Mouse (Mus musculus) adrenal gland, postnatal 25 days (tissue): ENCODE data around the gene Sdk1. TPM values are rescaled to one million over a fixed set of nuclear protein-coding genes. Genes with fewer than 3 reads are reported as not detected.

Experiments
- DNase-seq: peaks from one replicate; pipeline ENCODE4 v3.0.0; 2021; ENCODE audit warnings: mixed read lengths
- total RNA-seq: library from RNA; stranded (reverse); gene quantifications from 2 replicates; pipeline ENCODE4 v1.2.3, GENCODE M21; 2021

Sdk1 gene
- total RNA-seq, 1 experiment from 2014 or later = 18.3 TPM

DNA sequence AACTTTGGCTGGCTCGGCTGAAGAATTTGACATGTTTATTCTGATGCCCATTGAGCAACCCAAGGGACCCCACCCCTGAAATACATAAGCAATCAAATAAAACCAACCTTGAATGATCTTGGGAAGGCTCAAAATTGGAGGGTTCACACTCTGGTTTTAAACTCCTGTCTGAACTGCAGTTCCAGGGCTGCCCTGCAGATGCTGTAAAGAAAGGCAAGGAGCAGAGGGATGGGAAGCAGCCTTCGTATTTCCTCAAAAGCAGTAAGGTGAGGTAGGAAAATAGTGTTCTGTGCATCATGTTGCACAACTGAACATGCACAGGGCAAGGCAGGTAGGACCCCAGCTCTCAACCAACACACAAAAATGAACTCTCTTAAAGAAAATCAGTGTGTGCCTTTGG is 222.1 kb downstream of the Sdk1 start:
- DNase-seq = no peak

DNA sequence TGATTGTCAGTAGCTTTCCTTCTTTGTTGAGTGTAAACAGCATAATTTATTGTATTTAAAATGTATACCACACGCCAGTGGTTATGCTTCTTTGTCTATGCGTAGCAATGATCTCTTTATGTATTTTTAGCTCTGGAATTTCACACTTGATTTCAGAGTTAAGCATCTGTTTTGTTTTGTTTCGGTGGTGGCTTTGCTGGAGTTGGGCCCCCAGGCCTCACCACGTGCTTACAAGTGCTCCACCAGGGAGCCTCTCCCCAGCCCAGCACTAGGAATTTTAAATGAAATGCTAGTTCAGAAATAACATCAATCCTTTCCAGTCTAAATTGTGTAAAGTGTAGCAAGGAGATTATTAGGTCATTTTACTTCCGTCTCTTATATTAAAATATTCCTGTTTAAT is 227.5 kb downstream of the Sdk1 start:
- no peak for DNase-seq

DNA sequence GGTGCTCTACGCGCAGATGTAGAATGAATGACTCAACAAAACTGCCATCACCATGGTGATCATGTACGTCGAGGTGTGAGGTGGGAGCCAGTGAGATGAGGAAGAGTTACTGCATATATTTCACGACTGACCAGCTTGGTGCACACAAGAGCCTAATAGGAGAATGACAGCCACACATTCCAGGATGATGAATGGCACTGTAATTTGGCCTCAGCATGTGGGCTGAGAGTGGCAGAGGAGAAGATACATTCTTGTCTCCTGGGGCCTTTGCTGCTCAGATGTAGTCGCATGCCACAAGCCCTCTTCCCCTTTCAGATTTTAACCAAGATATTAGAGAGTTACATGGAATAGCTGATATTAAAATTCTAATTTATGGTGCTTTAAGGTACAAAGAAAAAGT is 264.0 kb downstream of the Sdk1 start:
- DNase-seq = no peak

DNA sequence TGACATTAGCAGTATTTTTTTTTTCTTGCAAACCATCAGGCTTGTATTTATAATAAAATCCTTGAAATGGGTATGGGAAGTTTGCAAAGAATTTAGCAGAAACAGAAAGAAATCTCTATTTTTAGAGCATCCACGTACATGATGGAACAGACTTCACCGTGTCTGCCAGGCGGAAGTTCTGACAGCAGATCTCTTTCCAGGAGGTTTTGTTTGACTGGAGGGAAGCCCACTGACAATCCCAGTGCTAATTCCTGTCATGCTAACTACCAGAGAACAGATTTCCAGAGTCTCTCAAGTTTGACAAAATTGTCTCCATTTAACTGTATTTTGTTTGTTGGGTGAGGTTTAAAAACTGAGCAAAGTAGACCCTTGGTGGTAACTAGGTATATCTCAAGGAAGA is 265.1 kb downstream of the Sdk1 start:
- DNase-seq = no peak

DNA sequence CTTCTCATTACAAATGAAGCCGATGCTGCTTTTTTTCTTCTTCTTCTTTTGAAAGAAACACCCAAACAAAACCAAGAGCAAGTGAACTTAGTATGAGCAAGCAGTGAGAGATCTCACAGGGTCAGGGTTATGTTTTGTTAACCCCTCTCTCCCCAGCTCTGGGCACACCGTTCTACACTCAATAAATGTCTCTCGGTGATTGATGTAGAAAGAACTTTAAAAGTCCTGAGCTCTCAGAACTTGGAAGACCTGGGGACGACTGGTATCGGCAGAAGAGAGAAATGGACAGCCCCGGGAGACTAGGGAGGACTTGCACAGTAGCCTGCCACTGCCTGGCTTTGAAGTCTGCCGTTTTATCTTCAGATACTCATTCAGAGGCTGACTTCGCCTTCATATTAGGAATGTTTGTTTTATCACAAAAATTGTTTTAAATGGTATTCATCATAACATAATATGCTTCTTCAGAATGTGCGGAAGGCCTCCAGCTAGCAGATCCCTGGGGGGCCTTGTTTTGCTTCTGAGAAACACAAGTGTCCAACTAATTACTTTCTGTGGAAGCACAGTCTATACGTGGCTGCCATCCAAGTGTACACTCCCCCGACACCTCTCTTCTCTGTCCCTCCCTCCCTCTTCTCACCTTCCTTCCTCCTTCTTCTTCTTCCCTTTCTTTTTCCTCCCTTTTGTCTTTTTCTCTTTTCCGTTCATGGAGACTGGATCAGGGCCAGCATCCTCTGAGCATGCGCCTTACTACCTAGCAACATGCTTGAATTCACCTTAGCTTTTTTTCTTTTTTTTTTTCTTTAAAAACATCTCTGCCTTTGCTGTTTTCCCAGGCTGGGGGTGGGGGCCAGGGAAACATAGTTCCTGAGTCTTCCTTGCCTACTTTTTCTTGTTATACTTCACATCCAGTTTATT is 283.8 kb downstream of the Sdk1 start:
- peak; percentile 10 for DNase-seq

DNA sequence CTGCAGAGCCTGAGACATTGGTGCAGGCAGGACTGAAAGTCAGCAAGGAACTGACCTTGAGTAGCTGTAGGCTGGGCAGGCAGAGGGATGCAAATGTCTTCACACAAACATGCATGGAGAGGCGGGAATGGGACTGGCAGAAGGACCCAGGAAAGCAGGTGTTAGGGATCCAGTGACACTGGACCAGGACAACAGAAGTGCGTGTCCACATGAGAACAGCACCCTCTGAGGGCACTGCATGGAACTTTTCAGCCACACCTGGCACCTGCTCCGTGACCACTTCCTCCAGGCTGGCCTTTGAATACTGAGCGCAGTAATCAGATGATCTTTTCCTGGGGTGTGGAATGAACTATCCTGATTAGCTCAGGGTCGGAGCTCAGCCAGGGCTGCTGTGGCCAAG is 298.9 kb downstream of the Sdk1 start:
- DNase-seq = no peak

DNA sequence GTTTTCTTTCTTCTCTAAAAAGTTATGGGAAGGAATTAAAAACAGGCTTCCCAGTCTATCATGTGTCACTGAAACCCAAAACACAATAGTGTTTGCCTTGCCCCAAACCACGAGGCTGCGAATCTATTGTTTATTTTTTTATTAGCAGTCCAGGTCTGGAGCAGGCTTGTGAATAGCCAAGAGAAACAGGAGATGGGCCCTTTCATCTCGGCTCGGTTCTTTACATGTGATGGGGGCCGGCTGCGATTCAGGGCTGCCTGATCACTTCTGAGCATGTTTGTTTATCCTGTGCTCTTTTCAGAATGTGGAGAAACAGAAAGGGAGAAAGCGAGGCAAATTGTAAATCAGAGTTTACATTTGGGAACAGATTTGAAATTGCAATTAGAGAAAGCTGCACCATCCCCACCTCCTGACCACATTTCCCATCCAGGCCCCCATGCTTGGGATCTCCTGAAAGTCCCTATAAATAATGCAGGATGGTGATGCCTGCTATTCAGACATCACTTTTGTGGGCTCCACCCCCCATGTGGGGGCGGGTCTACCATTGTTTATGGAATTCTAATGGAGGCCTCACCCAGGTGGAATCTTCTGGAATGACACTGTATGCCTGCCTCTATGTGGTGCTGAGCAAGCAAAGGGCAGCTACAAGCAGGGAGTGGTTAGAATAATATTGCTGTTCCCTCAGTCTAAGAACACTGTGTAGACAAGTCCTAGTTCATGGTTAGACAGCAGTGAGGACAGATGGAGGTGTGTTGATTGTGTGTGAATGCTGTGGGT is 301.8 kb downstream of the Sdk1 start:
- DNase-seq = no peak

DNA sequence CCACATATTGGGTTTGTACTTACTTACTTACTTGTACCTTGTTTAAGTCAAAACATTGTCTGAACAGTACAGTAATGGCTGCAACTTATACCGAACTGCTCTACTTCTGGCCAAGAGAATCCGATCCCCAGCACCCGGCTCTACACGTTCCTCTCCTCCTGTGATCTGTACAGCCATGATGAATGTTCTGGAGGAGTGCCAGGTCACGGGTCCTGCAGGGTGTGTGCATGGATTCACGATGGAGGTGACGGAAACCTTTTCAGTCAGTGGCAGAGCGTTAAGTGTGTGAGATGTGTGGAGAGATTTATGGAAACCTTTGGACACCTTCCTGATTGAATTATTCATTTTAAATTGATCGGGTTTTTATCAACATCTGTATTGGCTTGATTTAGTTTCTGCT is 312.2 kb downstream of the Sdk1 start:
- DNase-seq = peak; percentile 7

DNA sequence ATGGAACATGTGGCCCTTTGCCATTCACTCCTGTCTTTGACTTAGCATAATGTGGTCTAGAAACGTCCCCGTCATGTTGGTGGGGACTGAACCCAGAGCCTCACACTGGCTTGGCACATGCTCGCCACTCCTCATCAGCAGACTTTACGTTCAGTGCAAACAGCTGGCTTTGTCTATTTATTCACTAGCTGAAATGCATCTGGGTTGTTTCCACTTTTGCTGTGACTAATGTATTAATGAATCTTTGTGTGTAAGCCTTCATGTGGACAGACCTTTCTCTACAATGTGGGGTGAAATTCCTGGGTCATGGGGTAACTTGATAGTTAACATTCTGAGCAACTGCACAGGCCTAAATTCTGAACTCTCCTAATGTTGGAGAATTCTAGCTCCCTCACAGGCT is 317.4 kb downstream of the Sdk1 start:
- no peak for DNase-seq

DNA sequence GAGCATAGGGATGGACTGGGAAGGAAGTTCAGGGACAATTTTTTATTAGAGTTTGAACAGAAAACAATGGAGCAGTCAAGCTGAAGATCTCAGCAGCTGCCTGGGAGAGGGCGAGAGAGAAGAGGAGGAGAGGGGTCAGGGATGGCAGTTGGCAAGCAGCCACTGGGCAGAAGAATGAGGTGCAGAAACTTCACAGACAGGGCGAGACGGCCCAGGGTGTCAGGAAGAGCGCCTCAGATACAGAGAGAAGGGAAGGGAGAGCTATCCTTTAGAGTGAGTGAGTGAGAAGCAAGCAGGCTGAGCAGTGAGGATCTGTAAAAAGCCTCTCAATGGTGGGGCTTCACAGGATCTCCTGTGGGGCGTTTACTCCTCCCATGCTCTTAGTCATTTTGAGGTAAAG is 319.0 kb downstream of the Sdk1 start:
- DNase-seq = peak; percentile 16

DNA sequence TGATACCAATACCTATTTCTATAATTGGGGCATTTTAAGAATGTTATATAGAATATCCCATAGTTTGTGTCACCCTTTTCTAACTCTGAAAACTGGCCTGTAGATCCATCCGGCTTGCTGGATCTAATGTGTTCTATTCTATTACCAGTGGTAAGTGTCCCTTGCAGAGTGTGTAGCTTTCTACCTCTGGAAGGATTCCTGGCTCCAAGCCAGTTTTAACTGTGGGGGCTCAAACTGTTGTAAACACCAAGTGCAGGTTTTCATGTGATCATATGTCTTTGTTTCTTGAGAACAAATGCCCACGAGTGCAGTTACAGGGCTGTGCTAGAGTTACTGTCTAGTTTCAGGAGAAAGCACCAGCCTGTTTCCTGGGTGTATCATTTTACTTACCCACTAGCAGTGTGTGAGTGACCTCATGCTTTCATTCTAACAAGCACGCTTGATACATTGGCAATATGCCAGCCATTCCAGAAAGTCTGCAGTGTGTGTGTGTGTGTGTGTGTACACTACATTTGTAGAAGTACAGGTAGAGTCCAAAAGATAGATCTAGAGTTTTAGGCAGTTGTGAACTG is 320.8 kb downstream of the Sdk1 start:
- DNase-seq = no peak

DNA sequence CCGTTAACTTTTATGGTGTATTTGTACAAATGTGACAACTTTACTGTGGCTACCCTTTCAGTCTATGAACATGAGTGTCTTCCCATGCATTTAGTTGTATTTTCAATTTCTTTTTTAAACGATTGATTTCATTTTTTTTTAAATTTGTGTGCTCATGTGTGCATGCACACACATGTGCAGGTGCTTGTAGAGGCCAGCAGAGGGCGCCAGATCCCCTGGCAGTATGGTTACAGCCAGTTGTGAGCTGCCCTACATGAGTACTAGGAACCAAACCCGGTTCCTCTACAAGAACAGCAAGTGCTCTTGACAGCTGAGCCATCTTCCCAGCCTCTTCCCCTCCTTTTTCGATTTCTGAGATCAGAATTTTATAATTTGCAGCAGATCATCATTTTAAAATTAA is 322.9 kb downstream of the Sdk1 start:
- no peak for DNase-seq

DNA sequence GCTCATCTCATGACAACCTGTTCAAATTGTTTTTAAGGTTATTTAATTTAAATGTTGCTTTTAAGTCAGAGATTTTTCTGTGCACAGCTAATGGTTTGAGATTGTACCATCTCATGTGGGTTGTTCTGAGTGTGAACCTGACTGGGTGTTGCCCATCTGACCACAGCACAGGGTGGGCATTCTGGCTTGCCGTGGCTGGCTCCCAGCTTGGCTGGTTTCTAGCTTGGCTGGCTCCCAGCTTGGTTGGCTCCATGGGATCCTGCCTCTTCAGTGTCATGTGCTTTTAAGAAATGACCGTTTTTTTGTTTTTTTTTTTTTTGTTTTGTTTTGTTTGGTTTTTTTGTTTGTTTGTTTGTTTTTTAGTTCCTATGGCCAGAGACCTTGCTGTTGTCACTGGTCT is 326.8 kb downstream of the Sdk1 start:
- no peak for DNase-seq

DNA sequence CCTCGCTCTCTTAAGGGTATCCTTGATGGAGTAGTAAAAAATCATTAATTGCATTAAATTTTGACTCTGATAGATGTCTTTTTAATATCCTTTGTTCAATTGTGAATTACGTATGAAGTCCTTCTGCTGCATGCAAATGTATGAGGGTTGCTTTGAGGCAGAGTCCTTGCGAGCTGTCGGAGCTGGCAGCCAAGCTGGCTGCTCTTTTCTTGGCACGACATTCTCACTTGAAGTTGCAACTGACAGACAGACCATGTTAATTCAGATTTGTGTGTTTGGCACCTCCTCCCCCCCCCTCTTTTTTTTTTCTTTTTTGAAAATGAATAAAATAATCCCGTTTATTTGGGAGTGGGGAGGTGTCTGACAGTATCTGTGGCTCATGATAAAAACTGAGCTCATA is 329.2 kb downstream of the Sdk1 start:
- no peak for DNase-seq

DNA sequence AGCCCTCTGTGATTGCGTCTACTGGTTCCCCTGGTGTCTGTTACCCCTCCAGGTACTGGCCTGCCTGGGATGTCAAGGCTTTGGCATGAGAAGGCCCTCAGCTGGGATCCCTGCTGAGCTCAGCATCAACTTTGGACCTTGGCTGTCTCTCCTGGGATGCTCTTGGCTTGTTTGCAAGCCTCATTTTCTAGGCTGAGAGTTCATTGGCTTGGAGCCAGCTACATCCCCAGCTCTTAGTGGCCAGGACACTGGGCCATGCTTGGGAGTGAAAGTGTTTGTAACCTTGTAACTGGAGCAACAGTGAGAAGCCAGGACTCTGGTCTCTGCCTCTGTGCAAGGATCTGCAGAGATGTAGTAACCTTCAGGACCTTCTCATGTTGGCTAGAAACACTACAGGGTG is 333.0 kb downstream of the Sdk1 start:
- DNase-seq = peak; percentile 16

DNA sequence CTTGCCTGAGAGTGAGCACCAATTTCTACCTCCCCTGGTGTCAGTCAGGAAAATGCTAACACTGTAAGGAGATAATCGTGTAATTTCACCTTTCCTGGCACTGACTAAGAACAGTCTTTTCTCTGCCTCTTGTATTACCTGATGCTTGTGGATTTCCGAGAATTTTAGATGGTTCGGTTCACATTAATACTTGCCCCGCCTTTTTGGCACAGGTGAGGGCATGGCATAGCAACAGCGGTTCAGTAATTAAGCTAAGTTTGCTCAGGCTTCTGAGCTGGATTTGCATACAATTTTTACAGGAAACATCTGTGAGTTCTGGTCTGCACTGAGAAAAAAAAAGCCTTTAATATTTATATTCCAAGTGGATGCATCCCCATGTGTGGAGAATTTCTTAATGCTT is 350.0 kb downstream of the Sdk1 start:
- no peak for DNase-seq

DNA sequence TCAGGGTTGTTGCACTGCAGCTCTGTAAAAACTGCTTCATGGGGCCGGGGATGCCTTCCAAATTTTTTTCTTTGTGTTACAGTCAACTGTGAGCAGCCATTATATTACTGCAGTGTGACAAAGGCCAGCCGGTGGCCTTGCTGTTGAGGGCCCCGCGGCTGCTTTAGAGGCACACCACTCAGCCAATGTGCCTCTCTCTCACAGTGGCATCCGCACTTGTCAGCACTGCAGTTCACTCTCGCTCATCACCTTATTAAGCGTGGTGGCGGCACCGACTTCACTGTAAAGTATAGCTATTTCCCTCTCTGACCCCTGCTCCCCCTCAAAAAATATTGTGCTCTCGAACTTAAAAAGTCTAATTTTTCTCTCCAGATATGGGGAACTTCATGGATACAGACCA is 371.4 kb downstream of the Sdk1 start:
- DNase-seq = no peak

DNA sequence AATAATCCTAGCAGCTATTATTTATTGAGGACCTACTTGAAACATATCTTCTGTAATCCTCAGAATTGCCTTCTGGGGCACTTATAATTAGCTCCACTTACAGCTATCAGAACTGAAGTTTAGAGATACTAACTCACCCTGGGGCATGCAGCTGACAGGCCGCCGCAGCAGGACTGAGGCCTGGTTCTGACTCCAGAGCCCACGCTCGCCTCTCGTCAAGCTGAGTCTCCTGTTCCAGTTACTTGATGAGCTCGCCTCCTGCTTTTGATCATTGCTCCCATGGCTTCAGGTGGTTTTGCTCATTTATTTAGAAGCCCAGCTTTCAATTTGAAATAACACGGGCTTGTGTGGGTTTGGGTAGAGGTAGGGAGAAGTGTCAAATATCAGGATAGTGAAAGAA is 374.5 kb downstream of the Sdk1 start:
- DNase-seq = no peak

DNA sequence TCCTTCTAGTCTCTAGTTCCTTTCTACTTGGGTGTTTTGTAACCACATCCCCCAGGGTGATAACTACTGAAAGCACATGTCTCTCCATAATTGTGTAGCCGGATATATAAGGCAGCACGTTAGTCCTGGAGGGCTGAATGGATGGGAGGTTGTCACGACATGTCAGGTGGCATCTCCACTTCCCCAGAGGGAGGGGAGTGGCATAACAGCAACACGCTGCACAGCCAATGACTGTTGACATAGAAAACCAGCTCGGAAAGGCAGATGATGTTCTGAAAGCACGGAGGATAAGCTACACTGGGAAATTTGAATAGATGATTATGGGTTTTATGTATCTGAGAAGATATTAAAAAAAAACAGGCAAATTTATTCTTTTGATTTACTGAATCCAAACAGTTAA is 376.4 kb downstream of the Sdk1 start:
- no peak for DNase-seq

DNA sequence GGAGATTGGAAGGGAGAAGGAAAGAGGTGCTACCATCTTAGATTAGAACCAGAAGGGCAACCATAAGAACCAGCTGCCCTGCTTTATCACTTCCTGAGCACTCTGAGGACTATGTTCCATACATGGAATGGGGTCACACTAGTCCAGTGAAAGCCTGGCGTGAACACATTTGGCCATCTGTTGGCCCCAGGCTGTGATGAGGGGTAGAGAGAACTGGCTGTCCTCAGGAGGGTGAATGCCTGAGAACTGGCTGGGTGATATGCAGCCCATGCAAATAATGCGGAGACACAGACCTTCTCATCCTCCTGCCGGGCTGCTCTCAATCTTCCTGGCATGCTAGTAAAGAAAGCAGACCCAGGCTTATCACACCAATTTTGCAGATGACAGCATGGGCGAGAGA is 384.1 kb downstream of the Sdk1 start:
- no peak for DNase-seq

DNA sequence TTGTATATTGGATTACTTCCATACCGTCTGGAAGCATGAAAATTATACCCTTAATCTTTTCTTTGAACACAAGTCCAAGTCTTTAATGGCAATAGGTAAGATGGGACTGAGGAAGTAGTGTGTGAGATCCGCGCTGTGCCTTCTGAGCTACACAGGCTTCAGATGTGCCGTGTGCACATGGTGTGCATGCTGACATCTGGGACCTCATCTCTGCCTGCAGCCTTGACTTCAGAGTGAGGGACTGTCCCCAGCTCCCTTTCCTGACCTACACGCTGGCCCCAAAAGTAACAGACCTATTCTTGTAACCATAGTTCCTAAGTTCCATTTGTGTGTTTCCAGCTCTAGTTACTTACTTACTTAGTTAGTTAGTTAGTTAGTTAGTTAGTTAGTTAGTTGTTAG is 390.4 kb downstream of the Sdk1 start:
- no peak for DNase-seq

DNA sequence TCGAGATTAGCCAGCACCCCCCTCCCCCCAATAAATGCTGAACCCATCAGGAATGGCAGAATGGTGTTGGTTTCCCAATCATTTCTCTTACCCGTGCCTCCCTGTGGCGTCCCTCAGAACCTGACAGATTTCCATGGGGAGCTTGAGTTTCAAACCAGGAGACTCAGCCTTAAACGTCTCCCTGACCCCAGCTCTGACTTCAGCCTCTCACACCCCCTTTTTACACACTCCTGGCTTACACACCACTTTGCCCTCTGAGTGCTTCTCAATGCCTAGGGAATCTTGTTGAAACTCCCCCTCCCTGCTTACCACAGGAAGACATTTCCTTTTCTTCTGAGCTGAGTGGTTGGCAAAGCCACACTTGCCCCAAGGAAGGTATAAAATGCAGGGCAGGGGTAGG is 392.0 kb downstream of the Sdk1 start:
- DNase-seq = no peak

DNA sequence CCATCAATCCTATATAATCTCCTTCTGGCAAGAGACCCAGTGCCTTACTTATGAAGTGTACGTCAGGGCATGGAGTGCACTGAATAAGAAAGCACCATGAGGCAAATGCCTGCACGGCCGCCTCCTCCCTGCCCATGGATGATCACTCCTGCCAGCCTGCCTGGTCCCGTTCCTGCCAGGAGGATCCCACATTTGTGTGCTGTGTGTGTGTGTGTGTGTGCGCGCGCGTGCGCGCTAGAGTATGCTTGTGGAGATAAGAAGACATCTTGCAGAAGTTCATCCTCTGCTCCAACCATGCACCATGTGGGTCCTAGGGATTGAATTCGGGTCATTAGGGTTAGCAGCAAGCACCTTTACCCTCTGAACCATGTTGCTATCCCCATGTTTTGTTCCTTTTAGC is 395.1 kb downstream of the Sdk1 start:
- DNase-seq = no peak
